Mouse (Mus musculus) MEL (cell line): Measurements from ENCODE around the gene Topaz1.
A peak's percentile ranks its signal among the peaks of the same experiment; 100 is the strongest.

Experiments used
- CHD1 ChIP-seq: IDR thresholded peaks from 2 replicates; pipeline ENCODE4 v1.6.1; 2012; ENCODE audit warnings: low read depth, mild to moderate bottlenecking, inconsistent platforms, low read length, improper control_type of control experiment
- CTCF ChIP-seq, 3 experiments: IDR thresholded peaks in 2 of 3; conservative IDR thresholded peaks in 1 of 3; 2 replicates each; pipeline ENCODE4 v1.5.1; 2011 to 2012; ENCODE audit warnings: low read length in 3 of 3, low read depth in 2 of 3, mild to moderate bottlenecking in 2 of 3, improper control_type of control experiment in 1 of 3, inconsistent platforms in 1 of 3, mixed read lengths in 1 of 3, moderate library complexity in 1 of 3; ENCODE audit not compliant: control insufficient read depth in 1 of 3, insufficient read depth in 1 of 3, poor library complexity in 1 of 3, severe bottlenecking in 1 of 3
- E2F4 ChIP-seq: IDR thresholded peaks from 2 replicates; pipeline ENCODE4 v1.6.1; 2011; ENCODE audit warnings: low read depth, low read length, improper control_type of control experiment, borderline replicate concordance
- EP300 ChIP-seq, 2 experiments: IDR thresholded peaks; 2 replicates each; pipeline ENCODE4 v1.6.1; 2011; ENCODE audit warnings: improper control_type of control experiment in 2 of 2, low read length in 2 of 2, low read depth in 1 of 2, mild to moderate bottlenecking in 1 of 2
- HCFC1 ChIP-seq: IDR thresholded peaks from 2 replicates; pipeline ENCODE4 v1.6.1; 2012; ENCODE audit warnings: low read depth, mild to moderate bottlenecking, inconsistent platforms, low read length, improper control_type of control experiment, moderate library complexity
- MXI1 ChIP-seq: IDR thresholded peaks from 2 replicates; pipeline ENCODE4 v1.6.1; 2011; ENCODE audit warnings: mild to moderate bottlenecking, low read depth, low read length, improper control_type of control experiment
- NELFE ChIP-seq: IDR thresholded peaks from 2 replicates; pipeline ENCODE4 v1.6.1; 2011; ENCODE audit warnings: low read depth, low read length, improper control_type of control experiment
- POLR2A ChIP-seq, 2 experiments: IDR thresholded peaks; 2 replicates each; pipeline ENCODE4 v1.6.1; 2011 to 2012; ENCODE audit warnings: low read length in 2 of 2, mild to moderate bottlenecking in 2 of 2, control low read depth in 1 of 2, improper control_type of control experiment in 1 of 2, low read depth in 1 of 2, moderate library complexity in 1 of 2; ENCODE audit not compliant: control insufficient read depth in 1 of 2, insufficient read depth in 1 of 2, poor library complexity in 1 of 2
- RCOR1 ChIP-seq: IDR thresholded peaks from 2 replicates; pipeline ENCODE4 v1.6.1; 2012; ENCODE audit warnings: low read depth, mild to moderate bottlenecking, inconsistent platforms, low read length, improper control_type of control experiment
- SMC3 ChIP-seq: IDR thresholded peaks from 2 replicates; pipeline ENCODE4 v1.6.1; 2011; ENCODE audit warnings: low read depth, low read length, improper control_type of control experiment
- TCF12 ChIP-seq: IDR thresholded peaks from 2 replicates; pipeline ENCODE4 v1.6.1; 2014; ENCODE audit warnings: low read depth, mild to moderate bottlenecking, inconsistent platforms, low read length, improper control_type of control experiment, moderate library complexity
- USF1 ChIP-seq: IDR thresholded peaks from 2 replicates; pipeline ENCODE4 v1.6.1; 2014; ENCODE audit warnings: low read depth, mild to moderate bottlenecking, inconsistent platforms, low read length, improper control_type of control experiment, moderate library complexity
- ZC3H11A ChIP-seq: IDR thresholded peaks from 2 replicates; pipeline ENCODE4 v1.6.1; 2012; ENCODE audit warnings: low read depth, mild to moderate bottlenecking, inconsistent platforms, low read length, improper control_type of control experiment

DNA sequence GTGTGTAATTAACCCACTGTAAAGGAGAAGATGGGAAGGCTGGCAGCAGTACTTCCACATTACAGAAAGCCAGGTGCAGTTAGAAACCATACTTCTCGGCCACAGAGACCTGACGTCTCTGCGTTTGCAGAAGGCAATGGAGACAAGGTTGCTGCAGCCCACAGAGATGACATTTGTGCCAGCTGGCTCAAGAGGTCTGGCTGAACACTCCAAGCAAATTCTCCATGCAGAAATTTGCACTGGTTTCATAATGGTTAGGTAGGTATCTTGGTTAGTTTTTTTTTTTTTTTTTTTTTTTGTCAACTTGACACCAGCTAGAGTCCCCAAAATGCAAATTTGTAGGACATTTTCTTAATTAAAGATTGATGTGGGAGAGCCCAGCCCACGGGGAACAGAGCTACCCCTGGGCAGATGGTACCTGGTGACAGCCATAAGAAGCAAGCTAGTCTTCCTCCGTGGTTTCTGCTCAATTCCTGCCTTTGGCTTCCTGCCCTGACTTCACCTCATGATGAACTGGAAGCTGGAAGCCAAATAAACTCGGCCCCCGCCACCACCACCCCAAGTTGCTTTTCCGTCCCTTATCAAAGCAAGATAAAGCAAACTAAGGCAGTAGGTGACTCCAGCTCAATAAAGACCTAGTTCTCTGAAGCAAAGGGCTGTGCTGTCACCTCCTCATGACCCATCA is 14.9 kb upstream of the Topaz1 start:
- TF ChIP-seq RCOR1 (peak; percentile 28; the same call in 1 of the 2 replicates), SMC3 (no peak), CTCF (IDR thresholded peaks at IDR 0.05 in 2 of 3, conservative IDR thresholded peaks at IDR 0.05 in 1 of 3; ENCODE audit: control insufficient read depth in 1 of 3, insufficient read depth in 1 of 3, low read depth in 2 of 3, low read length in 3 of 3, poor library complexity in 1 of 3, severe bottlenecking in 1 of 3) (no peak), E2F4 (no peak), ZC3H11A (no peak), EP300 (IDR thresholded peaks at IDR 0.05; ENCODE audit: low read depth in 1 of 2, low read length in 2 of 2) (peak in 1 of 2 experiments; percentile 29; a peak in 1 of 4 replicates), USF1 (no peak), HCFC1 (no peak), MXI1 (no peak), POLR2A (IDR thresholded peaks at IDR 0.05; ENCODE audit: control insufficient read depth in 1 of 2, insufficient read depth in 1 of 2, low read depth in 1 of 2, low read length in 2 of 2, poor library complexity in 1 of 2) (no peak), TCF12 (0 out of 2 replicates have a peak, but pooled peaks have one; percentile 27), CHD1 (no peak), NELFE (no peak)
